Comparison of ENCODE assay signal across 13 mouse cellular contexts in the genomic region with DNA sequence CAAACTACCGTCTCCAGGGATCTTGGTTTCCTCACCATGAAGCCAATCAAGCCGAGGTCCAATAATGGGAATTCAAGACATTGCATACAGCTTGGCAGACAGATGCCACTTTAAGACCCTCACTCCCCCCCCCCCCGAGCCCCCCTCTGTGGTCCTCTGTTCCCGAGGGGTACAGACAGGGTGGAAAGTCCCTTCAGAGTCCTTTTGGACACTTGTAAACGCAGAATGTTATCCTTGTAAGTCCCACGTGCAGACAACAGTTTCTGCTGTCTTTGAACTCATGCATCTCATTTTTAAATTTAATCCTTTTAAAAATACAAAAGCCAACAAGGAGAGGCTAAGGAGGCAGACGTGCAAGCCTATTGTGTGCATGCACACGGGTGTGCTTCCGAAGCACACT. TPM values are rescaled to one million over a fixed set of nuclear protein-coding genes. Genes with fewer than 3 reads are reported as not detected.
DNase-seq lines count a peak whose midpoint lies in the region; ATAC-seq lines count a peak whose summit lies in the region.
"Had no signal": no experiment of that assay in that cellular context is flagged by ENCODE, and none has a peak within 500 bp of the region (broad histone marks: within the 10 kb centered on the region; RNA-seq: fewer than 3 reads in every experiment).

No protein-coding gene starts in this region.

- H3K27ac ChIP-seq in intestine, embryonic 14.5 days (ENCODE audit: low read depth) = no peak overlapping the region
- H3K27ac ChIP-seq in intestine, embryonic 16.5 days (ENCODE audit: low read length) = no peak overlapping the region
- no peak overlapping the region for H3K27ac ChIP-seq in embryonic facial prominence, embryonic 12.5 days
- H3K27ac ChIP-seq in forebrain, embryonic 14.5 days (ENCODE audit: low read depth, low read length) = no peak overlapping the region
- H3K27ac ChIP-seq in limb, embryonic 13.5 days = no peak overlapping the region
- H3K27ac ChIP-seq: liver, embryonic 15.5 days had no signal

- peak overlapping the region; percentile 88; the same call in 1 of the 2 replicates for H3K4me2 ChIP-seq in intestine, embryonic 14.5 days (ENCODE audit: low read length)
- H3K4me2 ChIP-seq in intestine, embryonic 16.5 days (ENCODE audit: low read depth, low read length) = no peak overlapping the region
- H3K4me2 ChIP-seq in embryonic facial prominence, embryonic 12.5 days (replicated peaks) = peak overlapping the region; percentile 94; the same call in 1 of the 2 replicates
- 0 out of 2 replicates have a peak overlapping the region, but pooled peaks have one; percentile 88 for H3K4me2 ChIP-seq in forebrain, embryonic 14.5 days (ENCODE audit: low read length)
- H3K4me2 ChIP-seq in limb, embryonic 13.5 days (replicated peaks) = peak overlapping the region; percentile 95

- H3K9me3 ChIP-seq in intestine, embryonic 14.5 days (ENCODE audit: control insufficient read depth, low read length) = no peaks in the 10 kb centered on the region
- H3K9me3 ChIP-seq in intestine, embryonic 16.5 days (ENCODE audit: control insufficient read depth, low read length) = no peaks in the 10 kb centered on the region
- H3K9me3 ChIP-seq in embryonic facial prominence, embryonic 12.5 days = no peaks in the 10 kb centered on the region
- no peaks in the 10 kb centered on the region for H3K9me3 ChIP-seq in forebrain, embryonic 14.5 days (replicated peaks; ENCODE audit: control insufficient read depth, low read length)
- H3K9me3 ChIP-seq in limb, embryonic 13.5 days = no peaks in the 10 kb centered on the region
- H3K9me3 ChIP-seq: liver, embryonic 15.5 days had no signal

- H3K4me1 ChIP-seq in intestine, embryonic 14.5 days (replicated peaks; ENCODE audit: control insufficient read depth, insufficient read depth, low read length) = 0 out of 2 replicates have a peak, but pooled peaks cover 3% of the 10 kb centered on the region
- H3K4me1 ChIP-seq in intestine, embryonic 16.5 days (ENCODE audit: control insufficient read depth, insufficient read depth, low read length) = peaks cover 2% of the 10 kb centered on the region; the same call in 1 of the 2 replicates
- H3K4me1 ChIP-seq in embryonic facial prominence, embryonic 12.5 days = peaks cover 35% of the 10 kb centered on the region
- H3K4me1 ChIP-seq in forebrain, embryonic 14.5 days (ENCODE audit: control insufficient read depth, insufficient read depth, low read length) = peaks cover 18% of the 10 kb centered on the region
- peaks cover 35% of the 10 kb centered on the region for H3K4me1 ChIP-seq in limb, embryonic 13.5 days
- H3K4me1 ChIP-seq: liver, embryonic 15.5 days had no signal

- peaks cover 57% of the 10 kb centered on the region for H3K27me3 ChIP-seq in intestine, embryonic 14.5 days (replicated peaks; ENCODE audit: control insufficient read depth, insufficient read depth, low read length)
- H3K27me3 ChIP-seq in intestine, embryonic 16.5 days (replicated peaks; ENCODE audit: control insufficient read depth, insufficient read depth, low read length) = peaks cover 52% of the 10 kb centered on the region
- peaks cover 47% of the 10 kb centered on the region for H3K27me3 ChIP-seq in embryonic facial prominence, embryonic 12.5 days
- H3K27me3 ChIP-seq in forebrain, embryonic 14.5 days (replicated peaks; ENCODE audit: control insufficient read depth, insufficient read depth, low read length) = peaks cover 35% of the 10 kb centered on the region
- peaks cover 86% of the 10 kb centered on the region for H3K27me3 ChIP-seq in limb, embryonic 13.5 days

- peak overlapping the region; percentile 41; the same call in 1 of the 2 replicates for H3K4me3 ChIP-seq in intestine, embryonic 14.5 days (ENCODE audit: low read depth, low read length)
- no peak overlapping the region for H3K4me3 ChIP-seq in intestine, embryonic 16.5 days (ENCODE audit: low read length)
- H3K4me3 ChIP-seq in embryonic facial prominence, embryonic 12.5 days = no peak overlapping the region
- no peak overlapping the region for H3K4me3 ChIP-seq in forebrain, embryonic 14.5 days (ENCODE audit: low read depth, low read length)
- H3K4me3 ChIP-seq in limb, embryonic 13.5 days = peak overlapping the region; percentile 51; the same call in 1 of the 2 replicates
- H3K4me3 ChIP-seq: liver, embryonic 15.5 days had no signal

- H3K9ac ChIP-seq in intestine, embryonic 14.5 days (ENCODE audit: low read length) = no peak overlapping the region
- H3K9ac ChIP-seq in intestine, embryonic 16.5 days (ENCODE audit: low read depth, low read length) = no peak overlapping the region
- no peak overlapping the region for H3K9ac ChIP-seq in embryonic facial prominence, embryonic 12.5 days
- no peak overlapping the region for H3K9ac ChIP-seq in forebrain, embryonic 14.5 days (ENCODE audit: low read length)
- no peak overlapping the region for H3K9ac ChIP-seq in limb, embryonic 13.5 days
- H3K9ac ChIP-seq: liver, embryonic 15.5 days had no signal

- no peak for DNase-seq in intestine, embryonic 14.5 days (ENCODE audit: low spot score)
- DNase-seq in forebrain, embryonic 14.5 days (ENCODE audit: low spot score) = no peak
- DNase-seq in left cerebral cortex, adult 9 months (ENCODE audit: low spot score in 2 of 2) = no peak
- DNase-seq: kidney, adult 11 months; thymus, postnatal 14 days had no signal

- no peak for ATAC-seq in intestine, embryonic 14.5 days (replicated peaks; ENCODE audit: low FRiP score, low TSS enrichment, low read depth)
- ATAC-seq in intestine, embryonic 16.5 days = no peak
- no peak for ATAC-seq in embryonic facial prominence, embryonic 12.5 days (ENCODE audit: insufficient number of reproducible peaks, insufficient read depth, low FRiP score, low TSS enrichment)
- no peak for ATAC-seq in forebrain, embryonic 14.5 days
- ATAC-seq in limb, embryonic 13.5 days (ENCODE audit: low FRiP score, low read depth) = no peak
- ATAC-seq in erythroid progenitor cell, adult 5-6 weeks (replicated peaks; ENCODE audit: low FRiP score, poor library complexity, severe bottlenecking) = no peak

- 50% methylated on average over 9 of the region's 9 CpGs for WGBS in intestine, embryonic 14.5 days
- WGBS in intestine, embryonic 16.5 days = 43% methylated on average over 9 of the region's 9 CpGs
- WGBS in embryonic facial prominence, embryonic 12.5 days = 31% methylated on average over 9 of the region's 9 CpGs
- 17% methylated on average over 9 of the region's 9 CpGs for WGBS in forebrain, embryonic 14.5 days
- WGBS in limb, embryonic 13.5 days = 36% methylated on average over 9 of the region's 9 CpGs

- no peaks in the 10 kb centered on the region for H3K36me3 ChIP-seq in intestine, embryonic 14.5 days (ENCODE audit: control insufficient read depth, insufficient read depth, low read length)
- no peaks in the 10 kb centered on the region for H3K36me3 ChIP-seq in intestine, embryonic 16.5 days (ENCODE audit: control insufficient read depth, insufficient read depth, low read length)
- H3K36me3 ChIP-seq in embryonic facial prominence, embryonic 12.5 days = no peaks in the 10 kb centered on the region
- no peaks in the 10 kb centered on the region for H3K36me3 ChIP-seq in forebrain, embryonic 14.5 days (ENCODE audit: control insufficient read depth, insufficient read depth, low read length)
- H3K36me3 ChIP-seq in limb, embryonic 13.5 days = no peaks in the 10 kb centered on the region
- H3K36me3 ChIP-seq: liver, embryonic 15.5 days had no signal

RNA-seq across cellular contexts. Expression of gene Sim2, which starts 41.5 kb away (rescaled TPM):
- polyA plus RNA-seq in intestine, embryonic 14.5 days (2014; fragmentation: Nextera tagmentation; extraction: Ambion mirVana) = not detected in 2 replicates
- polyA plus RNA-seq in intestine, embryonic 16.5 days (2015; fragmentation: Nextera tagmentation; extraction: Ambion mirVana) = not detected in 2 replicates
- 4.3 and 5.0 TPM in 2 replicates for polyA plus RNA-seq in embryonic facial prominence, embryonic 12.5 days (2016; fragmentation: Nextera tagmentation; extraction: Ambion mirVana)
- polyA plus RNA-seq in forebrain, embryonic 14.5 days (2014; fragmentation: Nextera tagmentation; extraction: Ambion mirVana) = 0.12 and 0.29 TPM in 2 replicates
- 1.4 and 2.2 TPM in 2 replicates for polyA plus RNA-seq in limb, embryonic 13.5 days (2015; fragmentation: Nextera tagmentation; extraction: Ambion mirVana)
- total RNA-seq in erythroid progenitor cell, adult 5-6 weeks (2015; ENCODE audit: low replicate concordance) = not detected in 2 replicates
- total RNA-seq in erythroid progenitor cell, adult 5-6 weeks (2017; ENCODE audit: low replicate concordance) = not detected in 2 replicates
- total RNA-seq: megakaryocyte, adult 5-6 weeks; neutrophil, adult 5-6 weeks had no signal
- polyA plus RNA-seq: large intestine, adult 2 months; liver, embryonic 15.5 days had no signal

Comparison
In these comparisons a context has a peak if more than half of its experiments do, and no peak if none do; other contexts are left out.
1. H3K4me3 ChIP-seq: peak in intestine, embryonic 14.5 days (single experiment) and limb, embryonic 13.5 days (single experiment); none in intestine, embryonic 16.5 days (single experiment), embryonic facial prominence, embryonic 12.5 days (single experiment) and forebrain, embryonic 14.5 days (single experiment).